Mouse (Mus musculus): ENCODE data around the gene Olfr873.
"Not testable (repeated sequence)": the region's sequence is repeated elsewhere in the genome, so short reads cannot be mapped to it uniquely, and the experiment has no call there.

The Olfr873 gene

GRCm38 (mm10) chr9:20298232-20298631 lies at the start of gene Olfr873:
Gene Olfr873 (plus strand): TSS chr9:20298532.
- in situ Hi-C loops (cut with MboI, MseI), result no loop called here

DNA sequence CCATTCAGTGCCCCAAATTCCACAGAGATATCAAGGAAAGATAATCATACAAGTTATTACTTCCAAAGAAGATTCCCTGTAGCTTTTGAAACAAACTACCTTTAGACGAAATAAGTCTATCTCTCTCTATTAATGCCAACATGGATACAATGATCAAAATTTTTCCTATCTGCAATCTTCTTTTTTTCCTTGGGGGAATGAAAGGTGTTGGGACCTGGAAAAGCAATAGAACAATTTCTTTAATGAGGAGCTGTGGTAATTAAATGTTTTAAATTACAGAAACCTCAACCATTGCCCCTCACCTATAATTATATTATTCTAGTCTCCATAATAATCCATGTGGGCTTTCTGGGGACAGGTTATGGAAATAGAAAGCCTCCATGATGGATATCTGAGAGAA lies 16.3 kb upstream of the Olfr873 start, which contains the start of gene Olfr39:
TSS of gene Olfr39 (plus strand) at position 301 of the 400 bp plus-strand sequence.
- in situ Hi-C loops (cut with MboI, MseI), result no loop called here

DNA sequence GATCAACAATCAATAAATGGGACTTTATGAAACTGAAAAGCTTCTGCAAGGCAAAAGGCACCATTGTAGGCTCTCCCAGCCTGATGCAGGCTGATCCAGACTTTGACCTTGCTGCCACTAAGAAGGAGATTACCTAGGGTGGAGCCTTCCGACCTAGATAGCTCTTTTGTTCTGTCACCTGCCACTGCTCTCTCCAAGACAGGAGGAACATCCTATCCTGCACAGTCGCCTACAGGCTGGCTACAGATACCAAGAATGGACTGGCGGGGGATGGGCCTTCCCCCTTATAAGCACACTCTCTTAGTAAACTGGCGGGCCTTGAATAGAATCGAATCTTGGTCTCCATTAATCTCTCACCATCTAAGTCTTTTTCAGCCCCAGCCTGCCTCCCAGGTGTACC lies 2.8 kb upstream of the Olfr873 start:
- in situ Hi-C loops (cut with MboI, MseI), result not testable (repeated sequence)

- in situ Hi-C loops (cut with MboI, MseI), result no loop called here
Observed at GRCm38 (mm10) chr9:20335994-20336393, 37.7 kb downstream of the Olfr873 start, which contains the start of gene Olfr18. Gene Olfr18 (minus strand): TSS chr9:20336094.

- in situ Hi-C loops (cut with MboI, MseI), result no loop called here
Observed at GRCm38 (mm10) chr9:20348501-20348900, 50.2 kb downstream of the Olfr873 start.

Data from T-helper 1 cell (primary cell).